Mouse (Mus musculus) B cell, adult 2 months (primary cell): Measurements from ENCODE around the gene Slc12a5.
A peak's percentile ranks its signal among the peaks of the same experiment; 100 is the strongest.

ENCODE experiments used
- DNase-seq, 2 experiments: peaks; one replicate each; pipeline ENCODE4 v3.0.0; 2022

Gene Slc12a5

DNA sequence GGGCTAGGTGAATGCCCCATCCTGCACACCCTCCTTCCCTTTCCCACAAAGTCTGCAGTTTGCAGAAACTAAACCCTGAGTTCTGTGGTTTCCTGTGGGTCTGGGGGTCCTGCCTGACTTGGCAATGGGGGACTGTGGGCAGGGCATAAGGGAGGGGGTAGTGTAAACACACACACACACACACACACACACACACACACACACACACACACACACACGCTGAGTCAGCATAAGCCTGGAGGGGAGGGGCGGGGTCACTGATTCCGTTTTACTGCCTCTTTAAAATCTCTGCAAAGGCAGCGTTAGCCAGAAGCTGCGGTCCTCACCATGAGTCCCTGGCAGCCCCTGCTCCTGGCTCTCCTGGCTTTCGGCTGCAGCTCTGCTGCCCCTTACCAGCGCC lies 12.7 kb upstream of the Slc12a5 start:
- peak in 1 of 2 experiments; percentile 23 for DNase-seq

DNA sequence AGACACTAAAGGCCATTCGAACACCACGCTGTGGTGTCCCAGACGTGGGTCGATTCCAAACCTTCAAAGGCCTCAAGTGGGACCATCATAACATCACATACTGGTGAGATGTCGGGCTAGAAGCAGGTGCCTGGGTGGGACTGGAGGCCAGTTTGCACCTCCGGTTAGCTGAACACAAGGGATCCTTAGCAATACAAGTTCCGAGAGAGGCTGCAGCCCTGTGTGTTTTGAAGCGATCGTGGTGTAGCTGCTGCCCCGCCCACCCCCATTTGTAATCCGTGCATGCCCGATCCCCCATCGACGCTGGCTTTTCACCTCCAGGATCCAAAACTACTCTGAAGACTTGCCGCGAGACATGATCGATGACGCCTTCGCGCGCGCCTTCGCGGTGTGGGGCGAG lies 11.6 kb upstream of the Slc12a5 start:
- DNase-seq, result peak in 1 of 2 experiments; percentile 36

DNA sequence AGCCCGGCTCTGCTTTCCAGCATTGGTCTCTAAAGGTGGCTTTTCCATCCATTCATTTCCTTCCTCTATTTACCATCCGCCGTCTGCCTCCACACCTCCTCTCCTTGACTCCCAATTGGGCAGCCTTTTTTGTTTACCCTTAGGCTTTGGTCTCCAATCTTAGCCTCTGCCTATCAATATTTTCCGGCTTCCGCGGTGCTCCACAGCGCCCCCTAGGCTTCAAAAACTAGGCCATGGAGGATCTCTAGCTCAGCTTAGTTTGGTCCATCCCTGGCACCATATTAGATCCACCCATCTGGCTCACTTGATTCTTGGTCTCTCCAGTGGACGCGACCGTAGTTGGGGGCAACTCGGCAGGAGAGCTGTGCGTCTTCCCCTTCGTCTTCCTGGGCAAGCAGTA lies 10.1 kb upstream of the Slc12a5 start:
- DNase-seq, result peak; percentile 65 to 70

DNA sequence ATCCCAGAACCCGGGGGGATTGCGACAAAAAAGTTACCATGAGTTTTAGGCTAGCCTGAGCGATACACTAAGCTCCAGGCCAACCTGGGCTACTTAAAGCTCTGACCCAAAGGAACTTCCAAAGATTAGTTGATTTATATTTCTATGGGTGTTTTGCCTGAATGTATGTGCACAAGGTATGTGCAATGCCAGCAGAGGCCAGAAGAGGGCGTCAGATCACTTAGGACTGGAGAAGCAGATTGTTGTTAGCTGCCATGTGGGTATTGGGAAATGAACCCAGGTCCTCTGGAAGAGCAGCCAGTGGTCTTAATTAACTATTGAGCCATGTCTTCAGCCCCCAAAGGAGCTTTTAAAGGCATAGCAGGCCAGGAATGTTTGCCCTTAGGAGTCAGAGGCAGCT lies 8.9 kb upstream of the Slc12a5 start:
- DNase-seq, result peak; percentile 42 to 53

DNA sequence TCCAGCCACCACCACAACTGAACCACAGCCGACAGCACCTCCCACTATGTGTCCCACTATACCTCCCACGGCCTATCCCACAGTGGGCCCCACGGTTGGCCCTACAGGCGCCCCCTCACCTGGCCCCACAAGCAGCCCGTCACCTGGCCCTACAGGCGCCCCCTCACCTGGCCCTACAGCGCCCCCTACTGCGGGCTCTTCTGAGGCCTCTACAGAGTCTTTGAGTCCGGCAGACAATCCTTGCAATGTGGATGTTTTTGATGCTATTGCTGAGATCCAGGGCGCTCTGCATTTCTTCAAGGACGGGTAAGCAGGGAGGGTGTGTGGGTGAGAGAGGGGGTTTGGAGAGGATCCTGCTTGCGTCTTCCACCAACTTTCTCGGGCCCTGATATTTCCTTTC lies 8.2 kb upstream of the Slc12a5 start:
- peak in 1 of 2 experiments; percentile 46 for DNase-seq

DNA sequence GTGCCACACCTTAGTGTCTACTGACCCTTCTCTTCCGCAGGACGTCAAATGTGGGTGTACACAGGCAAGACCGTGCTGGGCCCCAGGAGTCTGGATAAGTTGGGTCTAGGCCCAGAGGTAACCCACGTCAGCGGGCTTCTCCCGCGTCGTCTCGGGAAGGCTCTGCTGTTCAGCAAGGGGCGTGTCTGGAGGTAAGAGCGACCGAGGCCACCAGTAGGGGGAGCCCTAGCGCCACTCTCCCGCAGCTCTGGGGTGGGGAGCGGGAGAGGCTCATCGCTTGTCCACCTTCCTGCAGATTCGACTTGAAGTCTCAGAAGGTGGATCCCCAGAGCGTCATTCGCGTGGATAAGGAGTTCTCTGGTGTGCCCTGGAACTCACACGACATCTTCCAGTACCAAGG lies 7.4 kb upstream of the Slc12a5 start:
- peak; percentile 88 to 90 for DNase-seq

DNA sequence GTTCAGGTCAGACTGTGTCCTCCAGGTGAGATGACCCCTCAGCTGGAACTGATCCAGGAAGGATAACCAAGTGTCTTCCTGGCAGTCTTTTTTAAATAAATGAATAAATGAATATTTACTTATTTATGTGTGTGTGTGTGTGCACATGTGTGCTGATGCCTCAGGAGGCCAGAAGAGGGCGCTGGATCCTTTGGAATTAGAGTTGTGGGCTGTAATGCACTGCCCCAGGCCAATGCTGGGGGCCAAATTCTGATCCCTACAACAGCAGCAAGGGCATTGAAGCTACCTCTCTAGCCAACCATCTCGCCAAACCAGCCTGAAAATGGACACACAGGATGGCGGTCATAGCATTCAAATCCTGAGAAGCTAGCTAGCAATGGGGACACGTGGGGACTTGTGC lies 4.9 kb upstream of the Slc12a5 start:
- no peak for DNase-seq

DNA sequence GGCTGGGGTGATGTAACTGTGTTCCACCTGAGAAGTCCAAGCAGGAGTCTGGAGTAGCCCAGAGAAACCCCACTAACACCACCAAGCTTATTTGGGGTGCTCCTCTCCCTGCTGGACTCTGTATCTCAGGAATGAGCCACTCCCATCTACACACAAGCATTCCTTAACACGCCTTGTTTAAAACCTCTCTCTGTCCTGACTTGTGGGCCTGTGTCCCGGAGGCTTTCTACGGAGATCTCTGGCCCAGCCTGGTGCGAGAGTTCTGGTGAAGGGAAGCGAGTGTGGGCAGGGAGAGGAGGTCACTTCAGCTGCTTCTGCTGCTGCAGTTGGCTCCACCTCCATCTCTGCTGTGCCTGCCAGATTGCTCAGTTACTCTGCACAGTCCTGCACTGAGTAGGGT lies 4.4 kb upstream of the Slc12a5 start:
- DNase-seq, result no peak

DNA sequence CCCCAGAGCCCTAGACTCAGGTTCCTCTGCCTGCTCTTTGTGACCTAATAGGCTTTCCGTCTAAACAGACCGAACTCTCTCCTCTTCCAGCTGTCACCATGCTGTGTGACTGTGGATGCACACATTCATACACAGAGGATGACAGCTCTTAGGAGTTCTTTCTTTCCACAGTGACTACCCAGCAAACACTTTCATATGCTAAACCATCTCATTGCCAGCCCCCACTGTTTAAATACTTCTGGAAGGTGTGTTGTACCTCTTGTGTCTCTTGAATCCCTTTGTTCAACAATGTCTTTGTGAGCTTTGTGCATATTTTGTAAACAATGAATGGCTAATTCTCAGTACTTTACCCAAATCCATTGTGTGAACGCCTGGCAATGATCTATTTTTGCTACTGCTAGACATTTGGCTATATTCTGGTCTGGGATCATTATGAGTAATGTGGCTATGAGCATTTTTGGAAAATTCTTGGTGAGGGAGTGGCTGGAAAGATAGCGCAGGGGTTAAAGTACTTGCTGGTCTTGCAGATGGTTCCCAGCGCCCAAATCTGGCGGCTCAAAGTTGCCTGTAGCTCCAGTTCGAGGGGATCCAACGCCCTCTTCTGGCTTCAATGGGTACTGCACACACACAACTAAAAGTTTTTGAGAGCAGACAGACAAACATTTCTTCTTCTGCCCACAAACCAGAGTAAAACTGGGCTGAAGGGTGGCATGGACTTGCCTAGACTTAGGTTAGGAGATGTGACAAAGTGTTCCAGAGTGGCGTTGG lies 2.9 kb upstream of the Slc12a5 start:
- no peak for DNase-seq

DNA sequence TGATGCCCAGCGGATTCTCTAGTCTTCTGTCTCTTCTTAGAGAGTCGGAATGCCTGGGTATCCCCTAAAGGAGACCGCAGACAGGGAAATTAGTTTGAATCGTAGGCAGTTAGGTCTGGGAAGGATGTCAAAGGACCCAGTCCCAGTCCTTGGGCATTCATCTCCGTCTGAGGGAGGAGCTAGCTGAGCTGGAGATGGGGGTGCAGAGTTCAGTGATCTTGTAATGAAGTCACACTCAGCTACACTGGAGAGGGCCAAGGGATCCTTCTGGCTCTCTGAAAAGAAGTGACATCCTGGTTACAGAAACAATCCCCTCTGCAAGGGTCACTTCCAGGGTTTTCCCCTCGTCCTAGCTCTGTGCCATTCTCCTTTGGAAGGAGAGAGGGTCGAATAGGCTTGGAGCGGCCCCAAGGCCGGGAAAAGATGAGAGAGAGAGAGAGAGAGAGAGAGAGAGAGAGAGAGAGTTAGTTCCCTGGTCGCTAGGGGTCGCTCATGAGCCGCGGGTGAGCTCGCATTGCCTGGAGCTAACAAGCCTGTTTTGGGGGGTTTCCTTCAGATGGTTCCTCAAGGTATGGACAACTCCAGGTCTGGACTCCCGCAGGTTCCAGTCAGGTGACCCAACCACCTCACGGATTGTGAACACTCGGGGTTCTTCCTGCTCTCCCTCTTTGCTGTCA lies 1.0 kb downstream of the Slc12a5 start:
- DNase-seq, result peak; percentile 86 to 87

DNA sequence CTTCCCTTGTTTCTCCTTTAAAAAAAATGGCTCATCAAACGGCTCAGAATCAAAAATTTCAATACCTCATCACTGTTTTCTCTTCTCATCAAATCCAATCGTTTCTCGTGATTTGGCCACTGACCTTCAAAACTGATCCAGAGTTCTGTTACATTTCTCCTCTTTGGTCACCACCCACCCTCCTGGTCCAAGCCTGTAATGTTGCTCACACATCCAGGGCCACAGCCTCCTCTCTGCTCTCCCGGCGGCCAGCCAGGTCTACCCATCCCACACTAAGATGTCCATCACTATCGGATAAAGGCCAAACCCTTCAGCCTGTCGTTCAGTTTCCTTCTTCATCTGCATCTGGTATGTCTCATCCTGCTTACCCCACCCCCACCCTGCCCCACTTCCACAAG lies 1.6 kb downstream of the Slc12a5 start:
- DNase-seq, result no peak

DNA sequence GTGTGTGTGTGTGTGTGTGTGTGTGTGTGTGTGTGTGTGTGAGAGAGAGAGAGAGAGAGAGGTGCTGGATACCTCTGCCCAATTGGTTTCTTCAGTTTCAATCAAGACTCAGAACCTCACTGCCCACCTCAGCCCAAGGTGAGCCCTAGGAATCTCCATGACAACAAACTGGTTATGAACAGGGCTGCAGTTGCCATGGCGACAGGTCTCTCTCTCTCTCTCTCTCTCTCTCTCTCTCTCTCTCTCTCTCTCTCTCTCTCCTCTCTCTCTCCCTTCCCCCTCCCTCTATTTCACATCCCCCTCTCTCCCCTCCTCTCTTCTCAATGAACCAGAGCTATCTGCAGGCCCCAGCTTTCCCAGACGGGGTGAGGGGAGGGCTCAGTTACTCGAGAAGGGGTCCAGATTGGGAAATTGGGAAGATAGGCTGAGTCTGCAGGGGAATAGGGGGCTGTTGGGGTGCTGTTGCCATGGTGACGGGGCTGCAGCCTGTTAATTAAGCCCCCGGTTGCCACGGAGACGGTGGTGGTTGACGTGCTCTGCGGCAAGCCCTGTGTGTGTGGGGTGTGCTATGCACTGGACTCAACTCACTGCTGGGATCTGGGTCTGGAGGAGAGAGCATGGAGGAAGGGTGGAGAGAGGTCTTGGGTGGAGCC lies 3.8 kb downstream of the Slc12a5 start:
- DNase-seq, result no peak

DNA sequence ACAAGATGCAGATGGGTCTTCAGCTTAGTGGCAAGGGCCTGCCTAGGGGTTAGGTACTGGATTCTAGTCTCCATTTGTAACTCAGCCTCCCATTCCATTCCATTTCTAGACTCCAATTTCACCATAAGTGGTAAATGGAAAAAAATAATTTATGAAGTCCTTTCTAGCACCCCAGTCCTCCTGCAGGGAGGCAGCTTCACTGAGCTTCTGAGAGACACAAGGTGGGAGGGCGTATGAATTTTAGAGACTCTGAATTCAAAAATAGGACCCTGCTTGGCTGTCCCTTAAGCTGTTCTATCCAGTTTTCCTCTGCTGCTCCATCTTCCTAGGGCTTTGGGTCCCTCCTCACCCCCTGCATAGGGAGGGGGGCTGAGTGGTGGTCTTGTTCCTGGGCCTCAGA lies 4.4 kb downstream of the Slc12a5 start:
- DNase-seq, result no peak

DNA sequence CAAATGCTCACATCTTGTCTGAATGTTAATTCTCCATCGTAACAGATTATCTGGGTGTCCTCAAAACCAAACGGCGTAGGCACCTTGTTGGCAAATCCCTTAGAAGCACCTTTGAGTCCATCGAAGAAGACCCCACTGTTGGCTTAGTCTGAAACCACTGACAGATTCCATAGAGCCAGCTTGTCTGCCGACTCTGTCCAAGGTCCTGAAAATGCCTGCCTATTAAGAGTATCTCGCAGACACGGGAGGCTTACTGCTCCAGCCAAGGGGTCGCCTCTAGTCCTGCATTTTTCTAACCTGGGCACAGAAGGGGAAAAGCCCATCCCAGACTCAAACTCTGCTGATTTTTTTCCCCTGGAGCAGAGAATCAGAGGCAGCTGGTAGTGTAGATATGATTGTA lies 5.8 kb downstream of the Slc12a5 start:
- peak in 1 of 2 experiments; percentile 38 for DNase-seq

DNA sequence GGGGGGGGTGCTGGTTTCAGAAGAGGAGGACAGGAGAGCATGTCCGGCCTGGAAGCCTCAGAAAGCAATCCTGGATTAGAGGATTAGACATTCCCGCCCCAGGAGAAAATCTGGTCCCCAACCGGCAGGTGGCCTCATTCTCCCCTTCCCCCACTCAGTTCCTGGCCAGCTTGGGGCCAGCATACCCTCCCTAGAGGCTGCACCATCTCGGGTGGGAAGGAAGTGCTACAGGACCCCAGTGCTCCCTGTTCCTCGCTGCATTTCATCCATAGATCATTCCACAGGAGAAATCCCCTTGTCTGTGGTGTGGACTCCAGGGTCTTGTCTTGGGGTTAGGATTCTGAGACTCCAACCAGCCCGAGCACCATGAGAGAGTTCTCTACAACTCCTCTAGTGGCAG lies 6.6 kb downstream of the Slc12a5 start:
- no peak for DNase-seq

DNA sequence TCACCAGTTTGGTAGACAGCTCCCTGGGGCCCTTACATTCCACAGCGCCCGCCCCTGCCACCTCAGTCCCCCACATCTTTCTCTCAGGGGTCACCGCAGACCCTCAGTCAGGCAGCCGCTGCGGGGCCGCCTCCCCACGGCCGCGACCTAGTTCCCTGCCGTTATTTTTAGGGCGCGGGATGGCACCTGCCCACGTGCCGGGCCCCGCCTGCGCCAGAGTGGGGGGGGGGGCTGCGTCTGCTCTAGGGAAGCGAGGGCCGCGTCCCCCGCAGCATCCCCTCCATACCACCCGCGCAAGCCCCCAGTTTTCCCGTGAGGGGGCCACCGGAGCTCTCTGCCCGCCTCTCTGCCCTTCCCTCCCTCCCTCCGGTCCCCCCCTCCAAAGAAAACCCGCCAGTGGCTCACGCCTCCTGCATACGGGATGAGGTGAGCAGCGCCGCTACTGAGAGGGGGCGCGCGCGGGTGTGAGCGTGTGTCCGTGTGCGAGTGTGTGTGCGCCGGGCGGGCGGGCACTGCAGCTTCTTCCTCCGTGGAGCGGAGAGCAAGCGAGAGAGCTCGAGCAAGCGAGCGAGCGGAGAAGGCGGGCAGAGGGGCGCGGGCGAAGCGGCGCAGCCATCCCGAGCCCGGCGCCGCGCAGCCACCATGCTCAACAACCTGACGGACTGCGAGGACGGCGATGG lies 7.3 kb downstream of the Slc12a5 start:
- DNase-seq, result no peak

DNA sequence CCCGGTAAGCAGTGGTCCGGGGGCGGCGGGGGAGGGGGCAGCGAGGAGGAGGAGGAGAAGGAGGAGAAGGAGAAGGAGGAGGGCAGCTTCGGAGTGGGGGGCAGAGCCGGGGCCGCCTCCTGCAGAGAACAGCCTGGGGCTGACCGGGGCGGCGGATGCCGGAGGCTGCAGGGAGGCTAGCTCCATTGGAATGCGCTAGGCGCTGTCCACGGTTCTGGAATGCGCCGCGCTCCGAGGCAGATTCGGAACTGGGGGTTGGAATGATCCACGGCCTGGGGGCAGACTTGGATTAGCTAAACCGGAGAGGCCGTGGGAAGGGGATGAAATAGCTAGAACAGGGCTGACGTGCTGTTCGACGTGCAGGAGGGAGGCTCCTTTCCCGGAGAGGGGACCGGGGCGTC lies 7.8 kb downstream of the Slc12a5 start:
- DNase-seq, result peak; percentile 32 to 33

DNA sequence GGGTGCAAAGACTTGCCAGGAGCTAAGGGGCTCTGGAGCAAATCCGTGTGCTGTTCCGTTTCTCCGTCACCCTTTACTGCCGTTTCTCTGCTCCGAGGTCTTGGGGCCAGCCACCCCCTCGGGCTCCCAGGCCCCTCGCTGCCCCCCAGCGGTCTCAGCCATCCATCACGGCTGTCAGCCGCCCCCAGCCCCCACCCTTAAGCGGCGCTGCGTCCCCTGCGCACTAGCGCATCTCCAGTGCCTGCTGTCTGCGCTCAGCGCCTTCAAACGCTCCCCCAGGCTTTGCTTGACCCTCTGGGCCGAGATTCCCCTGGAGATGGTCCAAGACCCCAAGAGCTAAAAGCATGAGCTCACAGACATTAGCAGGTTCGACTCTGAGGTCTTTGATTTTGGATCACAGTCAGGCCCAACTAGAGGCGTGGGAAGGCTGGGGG lies 8.8 kb downstream of the Slc12a5 start:
- DNase-seq, result no peak

DNA sequence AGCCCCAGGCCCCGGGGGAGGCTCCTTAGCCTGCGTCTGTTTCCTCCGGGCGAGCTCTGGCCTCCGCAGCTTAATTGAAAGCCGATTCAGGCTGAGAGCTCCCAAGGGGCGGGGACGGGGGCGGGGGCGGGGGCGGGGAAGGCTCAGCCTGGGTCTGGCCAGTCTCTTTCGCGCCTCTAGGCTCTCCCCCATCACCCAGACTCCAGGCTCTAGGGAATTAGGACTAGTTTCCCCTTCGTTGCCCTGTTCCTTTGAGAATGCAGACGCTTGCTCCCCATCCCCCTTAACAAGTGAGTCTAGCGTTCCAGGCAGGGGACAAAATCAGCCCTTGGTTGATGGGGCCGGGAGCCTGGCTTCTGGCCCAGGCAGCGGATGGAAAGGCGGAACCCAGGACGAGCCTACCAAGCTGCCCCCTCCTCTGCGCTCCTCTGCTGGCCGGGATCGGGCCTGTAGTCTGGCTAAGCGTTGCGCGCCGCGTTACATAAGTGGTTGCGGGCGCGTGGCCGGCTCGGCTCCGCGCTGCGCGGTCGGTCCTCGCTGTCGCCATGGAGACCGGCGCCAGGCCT lies 10.1 kb downstream of the Slc12a5 start:
- DNase-seq, result no peak

DNA sequence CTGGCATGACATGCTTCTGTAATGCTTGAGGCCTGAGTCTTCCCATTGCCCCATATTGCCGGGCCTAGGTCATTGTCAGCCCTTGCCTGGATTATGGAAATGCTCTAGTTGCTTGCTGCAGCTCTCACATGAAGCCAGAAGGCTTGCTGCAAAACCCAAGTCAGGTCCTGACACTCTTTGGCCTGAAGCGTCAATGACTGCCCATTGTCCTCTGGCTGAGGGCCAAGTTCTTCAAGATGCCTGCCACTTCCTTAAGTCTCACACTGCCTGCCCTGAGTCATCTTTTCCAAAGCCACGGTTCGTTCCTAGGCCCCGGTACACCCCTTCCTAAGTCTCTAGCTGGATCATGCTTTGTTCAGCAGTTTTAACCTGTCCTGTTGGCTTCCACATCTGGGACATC lies 12.0 kb downstream of the Slc12a5 start:
- no peak for DNase-seq

DNA sequence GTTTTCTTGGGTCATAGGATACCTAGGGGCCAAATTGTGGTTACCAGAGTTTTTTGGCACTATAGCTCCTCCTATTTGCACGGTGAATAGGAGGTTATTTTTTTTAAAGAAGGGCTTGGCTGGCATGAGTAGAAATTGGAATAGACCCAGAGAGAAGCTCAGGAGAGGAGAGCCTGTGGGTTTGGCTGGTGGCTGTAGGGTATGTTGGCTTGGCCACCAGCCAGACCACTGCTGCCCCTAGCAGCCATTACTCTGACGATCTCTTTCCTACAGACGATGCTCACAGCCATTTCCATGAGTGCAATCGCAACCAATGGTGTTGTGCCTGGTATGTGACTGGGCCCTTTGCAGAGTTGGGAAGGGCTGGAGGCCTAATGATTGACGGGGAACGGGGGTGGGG lies 15.0 kb downstream of the Slc12a5 start:
- DNase-seq, result no peak

DNA sequence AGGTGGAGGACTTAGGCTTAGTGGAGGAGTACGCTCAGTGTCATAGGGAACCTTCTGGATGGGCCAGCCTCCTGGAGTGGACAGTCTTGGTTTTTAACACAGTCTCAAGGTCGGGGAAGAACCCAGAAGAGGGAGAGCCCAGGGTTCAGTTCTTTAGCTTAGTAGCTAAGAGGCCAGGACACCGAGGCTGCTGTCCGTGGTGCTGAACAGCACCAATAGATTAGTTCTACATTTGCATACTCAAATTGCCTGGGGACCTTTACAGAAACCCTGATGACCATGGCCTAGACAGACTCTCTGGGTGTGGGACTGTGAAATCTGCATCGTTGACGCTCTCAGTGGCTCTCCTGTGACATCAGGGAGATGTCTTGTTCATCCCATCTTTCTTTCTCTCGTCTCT lies 19.1 kb downstream of the Slc12a5 start:
- DNase-seq, result peak; percentile 36 to 51

DNA sequence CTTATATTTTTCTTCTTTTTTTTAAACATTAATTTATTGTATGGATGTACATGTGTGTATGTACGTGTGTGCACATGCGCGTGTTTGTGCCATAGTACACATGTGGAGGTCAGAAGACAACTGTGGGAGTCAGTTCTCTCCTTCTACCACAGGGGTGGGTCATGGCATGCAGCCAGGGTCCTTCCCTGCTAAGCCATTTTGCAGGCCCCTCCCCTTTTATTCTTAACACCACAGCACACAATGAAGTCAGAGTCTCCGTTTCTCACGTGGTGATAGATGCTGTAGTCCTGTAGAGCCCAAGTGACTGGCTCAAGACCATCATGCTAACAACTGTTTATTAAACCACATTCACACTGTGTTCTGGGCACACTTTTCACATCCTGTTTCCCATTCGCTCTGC lies 25.4 kb downstream of the Slc12a5 start:
- no peak for DNase-seq
